Mouse (Mus musculus) inflammation-experienced regulatory T-cells (primary cell): ENCODE data around the gene Tmem256. TPM values are rescaled to one million over a fixed set of nuclear protein-coding genes. Genes with fewer than 3 reads are reported as not detected.

ENCODE experiments used
- polyA plus RNA-seq, 2 experiments: library from polyadenylated mRNA; unstranded; fragments of 100-300 nt; shearing (Covaris generic); gene quantifications; one replicate each; pipeline ENCODE4 v1.2.1; 2017

Gene Tmem256
- polyA plus RNA-seq = 10 to 100 TPM; 64.6 to 89.9 TPM

GRCm38 (mm10) chr11:69837952-69838713 lies at the start of gene Tmem256:
Gene Tmem256 (plus strand): TSS chr11:69838514.

DNA sequence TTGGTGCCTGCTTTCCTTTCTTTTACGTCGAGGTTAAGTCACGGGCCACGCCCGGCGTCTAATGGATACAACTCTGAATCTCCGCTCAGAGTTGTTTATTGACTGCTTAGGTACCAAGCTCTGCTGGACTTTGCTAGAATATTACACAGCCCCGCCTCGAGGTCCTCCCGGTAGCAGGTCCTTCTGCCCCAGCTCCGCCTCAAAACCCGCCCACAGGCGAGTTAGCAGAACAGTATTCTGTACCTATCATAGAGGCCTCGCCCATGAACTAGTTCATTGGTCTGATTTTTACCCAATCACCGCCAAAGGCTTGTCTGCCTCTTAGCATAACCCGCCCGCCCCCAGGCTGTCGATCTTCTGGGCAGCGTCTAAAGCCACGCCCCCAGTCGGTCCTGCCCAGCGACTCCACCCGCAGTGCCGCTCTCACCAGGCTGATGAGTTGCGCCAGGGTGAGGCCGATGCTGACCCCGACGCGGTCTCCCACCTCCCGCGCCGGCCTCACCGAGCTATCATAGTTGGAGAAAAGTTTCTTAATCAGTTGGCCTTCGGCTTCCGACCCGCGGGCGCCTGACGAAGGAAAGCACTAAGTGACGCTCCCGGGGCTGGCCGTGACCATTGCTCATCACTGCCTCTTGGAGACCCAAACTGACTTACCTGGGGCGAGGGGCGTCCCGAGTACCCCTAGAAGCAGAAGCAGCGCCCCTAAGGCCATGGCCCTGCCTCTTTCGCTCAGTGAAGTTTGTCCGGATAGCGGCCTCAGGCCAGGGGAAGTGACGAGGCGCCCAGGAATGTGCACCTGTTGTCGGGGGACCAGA lies 42.9 kb upstream of the Tmem256 start, which contains the start of gene Chrnb1:
Gene Chrnb1, minus strand, starts transcription at position 776 of the 815 bp plus-strand sequence.

DNA sequence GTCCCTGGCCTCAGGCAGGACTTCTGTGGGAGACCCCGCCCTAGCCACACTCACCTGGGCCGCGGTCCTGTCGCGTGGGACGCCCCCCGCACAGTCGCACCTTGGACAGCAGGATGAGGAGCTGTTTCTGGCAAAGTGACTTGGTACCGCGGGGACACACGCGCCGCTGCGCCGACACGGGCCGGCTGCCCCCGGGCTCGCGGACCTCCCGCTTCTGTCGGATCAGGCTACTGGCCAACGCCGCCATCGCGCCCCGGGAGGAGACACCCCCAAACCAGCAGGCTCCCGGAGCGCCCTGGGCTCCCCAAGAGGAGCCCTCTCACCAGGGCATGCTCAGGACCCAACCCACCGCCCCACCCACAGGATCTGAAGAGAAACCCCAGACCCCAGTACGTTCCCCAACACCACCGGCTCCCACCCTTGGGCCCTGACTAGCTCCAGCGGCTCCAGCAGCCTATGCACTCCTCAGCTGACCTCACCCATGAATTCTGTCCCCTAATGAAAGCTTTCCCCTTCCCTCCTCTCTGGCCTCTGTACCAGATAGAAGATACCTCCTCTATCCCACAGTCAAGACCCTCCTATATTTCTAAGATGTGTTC lies 36.8 kb upstream of the Tmem256 start, which contains the start of gene Fgf11:
Gene Fgf11, minus strand, starts transcription at position 479 of the 599 bp plus-strand sequence.

GRCm38 (mm10) chr11:69804972-69805909 lies 33.1 kb upstream of the Tmem256 start, which contains the start of gene Tmem102:
Gene Tmem102 (minus strand): TSS chr11:69805624.

GRCm38 (mm10) chr11:69815155-69815554 lies 23.2 kb upstream of the Tmem256 start, which contains the start of gene Gm39566:
Gene Gm39566 (minus strand): TSS chr11:69815298.

DNA sequence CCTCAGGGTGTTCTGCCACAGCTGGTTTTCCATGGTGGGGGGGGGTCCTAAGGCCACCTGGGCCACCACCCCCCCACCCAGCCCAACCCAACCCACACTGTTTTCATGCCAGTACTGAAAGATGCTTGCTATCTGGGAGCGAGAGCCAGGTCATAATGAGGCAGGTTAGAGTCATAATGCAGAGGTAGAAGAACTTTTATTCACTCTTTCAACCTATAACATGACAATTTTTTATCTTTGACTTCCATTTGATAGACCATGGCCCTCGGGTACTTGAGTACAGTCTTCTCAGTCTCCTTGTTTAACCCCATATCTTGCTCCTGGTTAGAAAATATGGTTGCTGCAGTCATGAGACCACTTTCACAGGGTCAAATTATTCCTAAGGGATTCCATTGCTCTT lies 19.9 kb upstream of the Tmem256 start, which contains the start of gene Spem2:
Gene Spem2, minus strand, starts transcription at position 101 of the 400 bp plus-strand sequence.

GRCm38 (mm10) chr11:69822080-69822479 lies 16.2 kb upstream of the Tmem256 start, which contains the start of gene Spem1:
Gene Spem1 (minus strand): TSS chr11:69822180.

GRCm38 (mm10) chr11:69837604-69837951 lies 736 bp upstream of the Tmem256 start, which contains the start of gene Nlgn2:
Gene Nlgn2 (minus strand): TSS chr11:69837784.

DNA sequence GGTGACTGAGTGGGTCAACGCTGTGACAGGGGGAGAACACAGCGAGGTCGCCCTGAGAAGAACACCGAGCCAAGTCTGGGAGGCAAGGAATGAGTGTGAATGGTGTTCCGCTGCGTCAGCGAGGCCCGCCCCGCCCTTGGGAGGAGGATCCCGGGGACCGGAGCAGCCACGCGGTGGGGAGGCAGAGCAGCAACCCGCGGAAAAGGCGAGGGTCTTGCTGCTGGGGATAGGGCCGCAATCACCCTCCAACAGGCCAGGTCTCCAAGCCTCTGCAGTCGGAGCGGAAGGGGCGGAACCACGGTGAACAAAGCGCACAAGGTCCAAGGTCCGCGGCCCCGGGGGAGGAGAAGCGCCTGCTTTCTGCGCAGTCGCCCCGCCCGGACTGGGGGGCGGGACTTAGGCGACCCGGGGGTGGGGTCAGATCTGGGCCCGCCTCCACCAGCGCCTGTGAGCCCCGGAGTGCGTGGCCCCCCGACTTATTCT lies 7.9 kb downstream of the Tmem256 start, which contains the start of gene Plscr3:
Gene Plscr3, plus strand, starts transcription at position 179 of the 483 bp plus-strand sequence.

DNA sequence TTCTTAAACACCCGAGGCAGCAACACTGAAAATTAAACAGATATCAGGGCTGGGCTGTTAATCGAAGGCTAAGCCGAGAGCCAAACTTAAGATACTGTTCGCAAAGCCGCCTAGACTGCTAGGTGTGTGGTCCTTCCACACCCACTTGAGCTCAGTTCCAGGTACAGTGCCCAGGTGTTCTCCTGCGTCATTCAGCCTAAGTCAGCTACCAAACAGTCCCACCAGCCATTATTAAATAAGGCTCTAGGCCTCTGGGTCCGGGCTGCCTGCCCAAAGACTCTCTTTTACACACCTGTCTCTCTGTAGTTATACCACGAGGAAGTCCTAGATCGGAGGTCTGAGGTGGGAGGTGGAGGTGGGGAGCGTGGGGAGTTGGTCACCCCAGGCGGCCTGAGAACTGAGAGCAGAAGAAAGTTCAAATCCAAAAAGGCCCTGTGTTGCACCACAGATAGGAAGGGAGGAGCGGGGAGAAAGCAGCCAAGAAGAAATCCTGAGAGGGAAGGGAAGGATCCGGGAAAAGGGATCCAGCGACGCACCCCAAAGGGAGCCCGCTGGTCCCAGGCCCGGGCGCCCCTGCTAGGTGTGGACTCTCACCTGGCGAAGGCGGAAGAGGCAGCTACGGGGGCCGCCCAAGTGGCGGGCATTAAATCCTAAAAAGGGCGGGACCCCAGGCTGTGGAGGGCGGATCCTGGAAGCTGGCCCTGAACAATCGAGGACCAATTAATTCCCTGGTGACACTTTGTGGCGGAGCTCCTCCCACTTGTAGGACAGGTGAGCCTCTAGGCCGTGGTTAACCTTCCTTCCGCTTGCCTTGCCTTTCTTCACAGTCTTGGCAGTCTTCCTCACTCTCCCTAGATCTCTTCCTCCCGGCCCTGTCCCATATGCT lies 20.0 kb downstream of the Tmem256 start, which contains the start of gene Tnk1:
Gene Tnk1, minus strand, starts transcription at position 618 of the 886 bp plus-strand sequence.

DNA sequence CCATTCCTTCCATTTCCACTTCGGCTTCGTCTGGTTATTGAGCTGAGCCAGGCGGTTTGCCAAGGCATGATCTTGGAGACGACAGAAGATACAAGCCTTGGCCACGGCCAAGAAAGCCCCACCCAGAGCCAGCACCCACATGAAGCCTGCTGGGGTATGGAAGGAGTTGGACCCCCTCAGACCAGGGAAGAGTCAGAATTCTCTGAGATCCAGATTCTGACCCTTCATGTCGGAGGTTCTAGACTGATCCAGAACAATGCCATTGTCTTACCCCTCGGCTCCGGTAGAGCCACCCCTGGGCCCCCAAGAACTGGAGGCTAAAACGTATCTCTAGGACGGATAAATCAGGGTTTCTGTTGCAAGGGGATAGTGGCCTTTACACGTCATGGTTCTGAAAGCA lies 39.6 kb downstream of the Tmem256 start, which contains the start of gene Tmem95:
Gene Tmem95, minus strand, starts transcription at position 141 of the 400 bp plus-strand sequence.

DNA sequence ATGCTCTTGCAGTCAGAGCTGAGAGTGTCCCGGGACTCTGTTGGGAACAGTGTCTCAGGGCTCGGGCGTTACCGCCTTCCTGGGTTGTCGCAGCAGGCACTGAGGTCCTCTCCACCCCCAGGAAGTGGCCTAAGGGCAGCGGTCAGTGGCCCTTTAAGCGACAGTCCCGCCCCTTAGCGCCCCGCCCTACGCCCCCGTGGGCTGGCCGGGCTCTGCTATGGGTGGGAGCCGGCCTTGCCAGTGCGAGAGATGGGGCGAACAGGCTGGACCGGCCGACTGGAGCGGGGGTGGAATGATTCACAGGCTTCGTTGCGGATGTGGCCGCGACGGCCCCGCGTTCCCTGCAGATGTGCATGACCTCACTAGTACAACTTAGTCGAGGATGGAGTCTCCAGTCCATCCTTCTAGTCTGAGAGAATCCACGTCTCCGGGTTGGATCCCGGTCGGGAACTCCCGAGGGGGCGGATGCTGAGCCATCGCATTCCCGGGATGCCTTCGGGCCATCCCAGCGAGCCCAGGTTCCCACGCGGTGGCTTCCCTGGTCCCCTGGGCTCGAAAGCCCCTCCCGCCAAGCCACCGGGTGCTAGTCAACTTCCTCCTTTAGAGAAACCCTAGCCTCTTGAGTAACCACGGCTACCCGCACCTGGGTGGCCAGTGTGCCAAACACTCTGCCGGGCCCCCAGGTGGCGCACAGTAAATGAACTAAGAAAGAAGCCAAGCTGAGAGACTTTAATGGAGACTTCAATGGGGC lies 42.7 kb downstream of the Tmem256 start, which contains the start of gene Kctd11:
Gene Kctd11, minus strand, starts transcription at position 554 of the 751 bp plus-strand sequence.

Other genes starting within 250 kb of the Tmem256 start
- gene Atp1b2, start 232.6 kb upstream of the Tmem256 start, polyA plus RNA-seq = under 1 TPM in 1 of 2 experiments, not detected in 1; 0.55 TPM
- gene Shbg, start 220.6 kb upstream of the Tmem256 start, polyA plus RNA-seq = under 1 TPM; 0.33 to 0.57 TPM
- gene Sat2, start 216.5 kb upstream of the Tmem256 start, polyA plus RNA-seq = 1 to 10 TPM in 1 of 2 experiments, not detected in 1; 2.8 TPM
- gene Fxr2, start 205.5 kb upstream of the Tmem256 start, polyA plus RNA-seq = 10 to 100 TPM; 59.9 to 74.5 TPM
- gene Sox15, start 183.2 kb upstream of the Tmem256 start, polyA plus RNA-seq = 1 to 10 TPM in 1 of 2 experiments, under 1 TPM in 1; 0.55 to 3.1 TPM
- 10 to 100 TPM; 47.5 to 52.3 TPM for gene Mpdu1, start 175.9 kb upstream of the Tmem256 start, polyA plus RNA-seq
- 10 to 100 TPM in 1 of 2 experiments, 1 to 10 TPM in 1; 1.7 to 11.0 TPM for gene Cd68, start 172.4 kb upstream of the Tmem256 start, polyA plus RNA-seq
- gene Eif4a1, start 166.1 kb upstream of the Tmem256 start, polyA plus RNA-seq = 100 to 1,000 TPM; 493 to 540 TPM
- gene Senp3, start 156.4 kb upstream of the Tmem256 start, polyA plus RNA-seq = 10 to 100 TPM; 33.1 to 37.3 TPM
- not detected for gene Tnfsf13, start 152.7 kb upstream of the Tmem256 start, polyA plus RNA-seq
- gene Tnfsf12, start 142.7 kb upstream of the Tmem256 start, polyA plus RNA-seq = not detected
- gene Tnfsfm13, start 142.4 kb upstream of the Tmem256 start, polyA plus RNA-seq = under 1 TPM in 1 of 2 experiments, not detected in 1; 0.45 TPM
- gene Polr2a, start 79.9 kb upstream of the Tmem256 start, polyA plus RNA-seq = 10 to 100 TPM; 43.7 to 44.7 TPM
- 1 to 10 TPM in 1 of 2 experiments, under 1 TPM in 1; 0.29 to 1.3 TPM for gene Slc35g3, start 76.5 kb upstream of the Tmem256 start, polyA plus RNA-seq
- gene Zbtb4, start 72.6 kb upstream of the Tmem256 start, polyA plus RNA-seq = 1 to 10 TPM; 3.8 to 5.3 TPM
- gene Chrnb1, start 42.6 kb upstream of the Tmem256 start, polyA plus RNA-seq = 1 to 10 TPM in 1 of 2 experiments, under 1 TPM in 1; 0.13 to 4.3 TPM
- not detected for gene Fgf11, start 36.7 kb upstream of the Tmem256 start, polyA plus RNA-seq
- gene Tmem102, start 32.9 kb upstream of the Tmem256 start, polyA plus RNA-seq = not detected
- gene Gm39566, start 23.2 kb upstream of the Tmem256 start, polyA plus RNA-seq = under 1 TPM in 1 of 2 experiments, not detected in 1; 0.39 TPM
- gene Spem2, start 20.0 kb upstream of the Tmem256 start, polyA plus RNA-seq = not detected
- 1 to 10 TPM in 1 of 2 experiments, not detected in 1; 2.1 TPM for gene Spem1, start 16.3 kb upstream of the Tmem256 start, polyA plus RNA-seq
- under 1 TPM; 0.26 to 0.83 TPM for gene Nlgn2, start 730 bp upstream of the Tmem256 start, polyA plus RNA-seq
- gene Plscr3, start 7.9 kb downstream of the Tmem256 start, polyA plus RNA-seq = 10 to 100 TPM; 15.4 to 18.5 TPM
- under 1 TPM; 0.08 to 0.72 TPM for gene Tnk1, start 20.2 kb downstream of the Tmem256 start, polyA plus RNA-seq
- under 1 TPM in 1 of 2 experiments, not detected in 1; 0.93 TPM for gene Tmem95, start 39.5 kb downstream of the Tmem256 start, polyA plus RNA-seq
- gene Kctd11, start 42.9 kb downstream of the Tmem256 start, polyA plus RNA-seq = 1 to 10 TPM; 1.3 TPM
- gene Acap1, start 57.0 kb downstream of the Tmem256 start, polyA plus RNA-seq = 100 to 1,000 TPM; 503 to 589 TPM
- gene 2810408A11Rik, start 62.5 kb downstream of the Tmem256 start, polyA plus RNA-seq = 1 to 10 TPM; 3.6 to 4.8 TPM
- 10 to 100 TPM in 1 of 2 experiments, 1 to 10 TPM in 1; 6.4 to 11.6 TPM for gene Neurl4, start 62.6 kb downstream of the Tmem256 start, polyA plus RNA-seq
- gene Gps2, start 75.4 kb downstream of the Tmem256 start, polyA plus RNA-seq = 100 to 1,000 TPM; 175 to 265 TPM
- gene Eif5a, start 83.4 kb downstream of the Tmem256 start, polyA plus RNA-seq = 1,000 to 10,000 TPM; 1,144 to 1,177 TPM
- gene Ybx2, start 97.3 kb downstream of the Tmem256 start, polyA plus RNA-seq = not detected
- gene Slc2a4, start 109.7 kb downstream of the Tmem256 start, polyA plus RNA-seq = 1 to 10 TPM in 1 of 2 experiments, not detected in 1; 1.5 TPM
- 1 to 10 TPM in 1 of 2 experiments, under 1 TPM in 1; 0.81 to 1.2 TPM for gene Cldn7, start 126.3 kb downstream of the Tmem256 start, polyA plus RNA-seq
- 10 to 100 TPM; 39.1 to 74.9 TPM for gene Ctdnep1, start 142.6 kb downstream of the Tmem256 start, polyA plus RNA-seq
- gene Elp5, start 144.0 kb downstream of the Tmem256 start, polyA plus RNA-seq = 10 to 100 TPM; 63.7 to 67.7 TPM
- gene Gabarap, start 152.6 kb downstream of the Tmem256 start, polyA plus RNA-seq = 100 to 1,000 TPM; 391 to 427 TPM
- gene Phf23, start 157.3 kb downstream of the Tmem256 start, polyA plus RNA-seq = 10 to 100 TPM; 85.5 to 94.7 TPM
- gene Dvl2, start 162.1 kb downstream of the Tmem256 start, polyA plus RNA-seq = 10 to 100 TPM; 26.6 to 46.3 TPM
- 100 to 1,000 TPM in 1 of 2 experiments, 10 to 100 TPM in 1; 97.3 to 113 TPM for gene Acadvl, start 176.9 kb downstream of the Tmem256 start, polyA plus RNA-seq
- 10 to 100 TPM in 1 of 2 experiments, 1 to 10 TPM in 1; 9.1 to 10.5 TPM for gene Dlg4, start 178.4 kb downstream of the Tmem256 start, polyA plus RNA-seq
- not detected for gene Asgr1, start 215.6 kb downstream of the Tmem256 start, polyA plus RNA-seq